Comparison of ENCODE assay signal across 19 mouse cellular contexts in the genomic region with DNA sequence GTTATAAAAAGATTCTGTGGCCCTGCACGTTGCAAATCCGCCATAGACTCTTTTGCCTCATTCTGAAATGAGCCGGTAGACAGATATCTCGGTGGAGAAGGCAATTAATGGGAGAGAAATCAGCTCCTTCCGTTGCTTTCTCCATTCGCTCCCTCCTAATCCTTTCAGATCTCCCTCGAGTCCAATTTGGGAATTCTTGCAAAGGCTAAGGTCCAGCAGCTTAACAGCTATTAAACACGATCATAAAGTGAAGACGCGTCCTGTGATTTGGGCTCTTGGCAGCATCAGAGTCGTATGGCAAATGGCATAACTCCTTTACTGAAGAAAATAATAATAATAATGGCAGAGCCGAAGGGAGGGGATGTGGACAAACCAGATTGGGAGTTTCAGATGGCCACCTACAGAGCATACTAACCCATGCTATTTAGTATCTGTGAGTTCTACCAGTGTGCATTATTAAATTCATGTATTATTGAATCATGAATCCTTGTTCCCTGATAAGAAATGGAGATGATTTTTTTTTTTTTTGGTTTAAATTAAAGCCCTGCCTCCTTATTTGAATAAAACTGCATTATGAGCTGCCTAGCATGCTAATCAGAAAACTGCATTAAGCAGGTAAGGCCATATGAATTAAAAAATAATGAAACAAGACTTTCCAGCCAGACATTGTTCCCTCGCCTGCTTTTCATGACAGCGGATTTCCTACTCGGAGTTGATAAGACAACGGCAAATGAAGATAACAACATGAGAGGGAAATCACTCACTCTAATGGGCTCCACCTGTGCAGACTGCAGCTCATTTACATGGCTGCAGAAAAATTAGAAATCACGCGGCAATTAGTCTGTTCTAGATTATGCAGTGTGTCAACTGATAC.
DNase-seq lines count a peak whose midpoint lies in the region; ATAC-seq and TF ChIP-seq lines count a peak whose summit lies in the region.
"Had no signal": no experiment of that assay in that cellular context is flagged by ENCODE, and none has a peak within 500 bp of the region (broad histone marks: within the 10 kb centered on the region; RNA-seq: fewer than 3 reads in every experiment).

No protein-coding gene starts in this region.

- peaks cover 4% of the 10 kb centered on the region; the same call in 1 of the 2 replicates for H3K4me1 ChIP-seq in embryonic facial prominence, embryonic 14.5 days (ENCODE audit: control insufficient read depth, insufficient read depth, low read length)
- peaks cover 22% of the 10 kb centered on the region for H3K4me1 ChIP-seq in embryonic facial prominence, embryonic 10.5 days
- H3K4me1 ChIP-seq in intestine, postnatal 0 days (replicated peaks; ENCODE audit: control insufficient read depth, insufficient read depth, low read length): no peaks in the 10 kb centered on the region
- H3K4me1 ChIP-seq in intestine, embryonic 16.5 days (ENCODE audit: control insufficient read depth, insufficient read depth, low read length): no peaks in the 10 kb centered on the region
- 0 out of 2 replicates have a peak, but pooled peaks cover 5% of the 10 kb centered on the region for H3K4me1 ChIP-seq in hindbrain, embryonic 15.5 days (replicated peaks)
- H3K4me1 ChIP-seq in neural tube, embryonic 14.5 days (ENCODE audit: control insufficient read depth, insufficient read depth, low read length): no peaks in the 10 kb centered on the region
- H3K4me1 ChIP-seq: heart, embryonic 10.5 days; liver, embryonic 12.5 days had no signal

- H3K27me3 ChIP-seq in embryonic facial prominence, embryonic 14.5 days (replicated peaks; ENCODE audit: control insufficient read depth, insufficient read depth, low read length): no peaks in the 10 kb centered on the region
- no peaks in the 10 kb centered on the region for H3K27me3 ChIP-seq in embryonic facial prominence, embryonic 10.5 days (replicated peaks; ENCODE audit: low read depth, poor library complexity, severe bottlenecking)
- no peaks in the 10 kb centered on the region for H3K27me3 ChIP-seq in intestine, postnatal 0 days (replicated peaks; ENCODE audit: control insufficient read depth, insufficient read depth, low read length)
- no peaks in the 10 kb centered on the region for H3K27me3 ChIP-seq in intestine, embryonic 16.5 days (replicated peaks; ENCODE audit: control insufficient read depth, insufficient read depth, low read length)
- no peaks in the 10 kb centered on the region for H3K27me3 ChIP-seq in hindbrain, embryonic 15.5 days
- H3K27me3 ChIP-seq in neural tube, embryonic 14.5 days (ENCODE audit: control insufficient read depth, insufficient read depth, low read length): no peaks in the 10 kb centered on the region
- H3K27me3 ChIP-seq: embryonic facial prominence, embryonic 12.5 days; liver, embryonic 12.5 days had no signal

- H3K36me3 ChIP-seq in embryonic facial prominence, embryonic 14.5 days (ENCODE audit: control insufficient read depth, insufficient read depth, low read length): no peaks in the 10 kb centered on the region
- no peaks in the 10 kb centered on the region for H3K36me3 ChIP-seq in embryonic facial prominence, embryonic 10.5 days (replicated peaks)
- no peaks in the 10 kb centered on the region for H3K36me3 ChIP-seq in intestine, postnatal 0 days (ENCODE audit: control insufficient read depth, insufficient read depth)
- H3K36me3 ChIP-seq in intestine, embryonic 16.5 days (ENCODE audit: control insufficient read depth, insufficient read depth, low read length): no peaks in the 10 kb centered on the region
- H3K36me3 ChIP-seq in hindbrain, embryonic 15.5 days: no peaks in the 10 kb centered on the region
- no peaks in the 10 kb centered on the region for H3K36me3 ChIP-seq in neural tube, embryonic 14.5 days (ENCODE audit: control insufficient read depth, insufficient read depth, low read length)
- H3K36me3 ChIP-seq: embryonic facial prominence, embryonic 12.5 days; heart, embryonic 10.5 days; liver, embryonic 12.5 days had no signal

- no peak for TF ChIP-seq CTCF in intestine, postnatal 0 days (IDR thresholded peaks at IDR 0.05; ENCODE audit: low read depth)

- 55% methylated on average over 18 of the region's 18 CpGs for WGBS in embryonic facial prominence, embryonic 14.5 days
- WGBS in embryonic facial prominence, embryonic 10.5 days: 67% methylated on average over 18 of the region's 18 CpGs
- WGBS in intestine, postnatal 0 days: 70% methylated on average over 18 of the region's 18 CpGs
- 76% methylated on average over 18 of the region's 18 CpGs for WGBS in intestine, embryonic 16.5 days
- 55% methylated on average over 18 of the region's 18 CpGs for WGBS in hindbrain, embryonic 15.5 days
- WGBS in neural tube, embryonic 14.5 days: 50% methylated on average over 18 of the region's 18 CpGs

- intact Hi-C loops in left cerebral cortex, postnatal 4 days (cut with DNase I): no loop called here

- DNase-seq in embryonic facial prominence, embryonic 14.5 days (ENCODE audit: low spot score): no peak
- no peak for DNase-seq in embryonic facial prominence, embryonic 10.5 days (ENCODE audit: low spot score)
- no peak for DNase-seq in frontal cortex, postnatal 25 days (ENCODE audit: low spot score in 2 of 2)
- no peak for DNase-seq in left cerebral cortex, postnatal 4 days
- DNase-seq: adrenal gland, adult 8-10 months; cerebellum, adult 9-11 months; kidney, adult 8-10 months; kidney, postnatal 25 days; lung, embryonic 14.5 days; right cerebral cortex, adult 18-20 months; thymus, postnatal 25 days had no signal

- no peak overlapping the region for H3K27ac ChIP-seq in embryonic facial prominence, embryonic 14.5 days (replicated peaks; ENCODE audit: low read depth, low read length)
- H3K27ac ChIP-seq in embryonic facial prominence, embryonic 10.5 days (replicated peaks): no peak overlapping the region
- H3K27ac ChIP-seq in intestine, postnatal 0 days (ENCODE audit: low read depth, low read length): no peak overlapping the region
- no peak overlapping the region for H3K27ac ChIP-seq in intestine, embryonic 16.5 days (ENCODE audit: low read length)
- no peak overlapping the region for H3K27ac ChIP-seq in hindbrain, embryonic 15.5 days (replicated peaks)
- no peak overlapping the region for H3K27ac ChIP-seq in neural tube, embryonic 14.5 days (ENCODE audit: low read depth, low read length)
- H3K27ac ChIP-seq: embryonic facial prominence, embryonic 12.5 days; heart, embryonic 10.5 days; liver, embryonic 12.5 days had no signal

- ATAC-seq in embryonic facial prominence, embryonic 14.5 days (ENCODE audit: low read depth): peak; percentile 75
- ATAC-seq in intestine, postnatal 0 days: 0 out of 2 replicates have a peak, but pooled peaks have one; percentile 19
- no peak for ATAC-seq in intestine, embryonic 16.5 days
- ATAC-seq in hindbrain, embryonic 15.5 days (ENCODE audit: low FRiP score, low read depth): peak; percentile 93
- peak; percentile 83; the same call in 1 of the 2 replicates for ATAC-seq in neural tube, embryonic 14.5 days (ENCODE audit: low read depth)
- ATAC-seq: liver, embryonic 12.5 days; Patski had no signal

- no peak overlapping the region for H3K9ac ChIP-seq in embryonic facial prominence, embryonic 14.5 days (ENCODE audit: low read depth, low read length)
- no peak overlapping the region for H3K9ac ChIP-seq in intestine, postnatal 0 days (ENCODE audit: low read depth, low read length)
- H3K9ac ChIP-seq in intestine, embryonic 16.5 days (ENCODE audit: low read depth, low read length): no peak overlapping the region
- H3K9ac ChIP-seq in hindbrain, embryonic 15.5 days: no peak overlapping the region
- H3K9ac ChIP-seq in neural tube, embryonic 14.5 days (replicated peaks; ENCODE audit: low read depth, low read length): no peak overlapping the region
- H3K9ac ChIP-seq: embryonic facial prominence, embryonic 12.5 days; liver, embryonic 12.5 days; lung, embryonic 14.5 days had no signal

- H3K9me3 ChIP-seq in embryonic facial prominence, embryonic 14.5 days (ENCODE audit: control insufficient read depth, low read length): no peaks in the 10 kb centered on the region
- peaks cover 3% of the 10 kb centered on the region; the same call in 1 of the 2 replicates for H3K9me3 ChIP-seq in embryonic facial prominence, embryonic 10.5 days
- H3K9me3 ChIP-seq in intestine, postnatal 0 days (ENCODE audit: control insufficient read depth): no peaks in the 10 kb centered on the region
- no peaks in the 10 kb centered on the region for H3K9me3 ChIP-seq in intestine, embryonic 16.5 days (ENCODE audit: control insufficient read depth, low read length)
- H3K9me3 ChIP-seq in hindbrain, embryonic 15.5 days: no peaks in the 10 kb centered on the region
- no peaks in the 10 kb centered on the region for H3K9me3 ChIP-seq in neural tube, embryonic 14.5 days (ENCODE audit: control insufficient read depth, low read length)
- H3K9me3 ChIP-seq: embryonic facial prominence, embryonic 12.5 days; heart, embryonic 10.5 days; liver, embryonic 12.5 days had no signal

- H3K4me2 ChIP-seq in embryonic facial prominence, embryonic 14.5 days (ENCODE audit: low read depth, low read length): peak overlapping the region; percentile 10; the same call in 1 of the 2 replicates
- no peak overlapping the region for H3K4me2 ChIP-seq in intestine, postnatal 0 days (replicated peaks; ENCODE audit: low read depth)
- no peak overlapping the region for H3K4me2 ChIP-seq in intestine, embryonic 16.5 days (ENCODE audit: low read depth, low read length)
- no peak overlapping the region for H3K4me2 ChIP-seq in hindbrain, embryonic 15.5 days
- no peak overlapping the region for H3K4me2 ChIP-seq in neural tube, embryonic 14.5 days (ENCODE audit: low read depth, low read length)
- H3K4me2 ChIP-seq: embryonic facial prominence, embryonic 12.5 days; liver, embryonic 12.5 days; lung, embryonic 14.5 days had no signal

- no peak overlapping the region for H3K4me3 ChIP-seq in embryonic facial prominence, embryonic 14.5 days (ENCODE audit: low read depth, low read length)
- no peak overlapping the region for H3K4me3 ChIP-seq in embryonic facial prominence, embryonic 10.5 days
- H3K4me3 ChIP-seq in intestine, postnatal 0 days (ENCODE audit: low read depth, low read length): no peak overlapping the region
- no peak overlapping the region for H3K4me3 ChIP-seq in intestine, embryonic 16.5 days (ENCODE audit: low read length)
- no peak overlapping the region for H3K4me3 ChIP-seq in hindbrain, embryonic 15.5 days
- H3K4me3 ChIP-seq in neural tube, embryonic 14.5 days (ENCODE audit: low read depth, low read length): no peak overlapping the region
- H3K4me3 ChIP-seq: embryonic facial prominence, embryonic 12.5 days; heart, embryonic 10.5 days; liver, embryonic 12.5 days had no signal
